Mouse (Mus musculus): Measurements from ENCODE around the gene Olfr43.

The Olfr43 gene

DNA sequence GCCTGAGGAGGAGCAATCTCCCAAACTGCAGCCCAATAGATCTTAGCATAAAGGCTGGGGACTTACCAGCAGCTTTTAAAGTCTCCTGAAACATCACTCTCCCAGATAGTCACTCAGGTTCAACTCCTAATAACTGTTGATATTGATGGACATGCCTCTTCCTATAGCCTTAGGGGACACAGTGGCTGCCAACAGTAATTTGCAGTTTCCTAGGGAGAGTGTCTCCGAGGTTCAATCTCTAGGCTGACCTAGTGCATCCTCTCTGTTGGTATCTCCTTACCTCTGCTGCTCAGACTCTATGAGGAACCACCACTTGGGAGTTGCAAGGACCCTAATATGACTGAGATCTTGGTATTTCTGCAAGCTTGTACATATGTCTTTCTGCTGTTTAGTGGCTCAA, at the start of gene Olfr43:
Gene Olfr43 (minus strand): TSS at position 101 of the 400 bp plus-strand sequence.
- DNase-seq (ENCODE audit: low spot score) = no peak

DNA sequence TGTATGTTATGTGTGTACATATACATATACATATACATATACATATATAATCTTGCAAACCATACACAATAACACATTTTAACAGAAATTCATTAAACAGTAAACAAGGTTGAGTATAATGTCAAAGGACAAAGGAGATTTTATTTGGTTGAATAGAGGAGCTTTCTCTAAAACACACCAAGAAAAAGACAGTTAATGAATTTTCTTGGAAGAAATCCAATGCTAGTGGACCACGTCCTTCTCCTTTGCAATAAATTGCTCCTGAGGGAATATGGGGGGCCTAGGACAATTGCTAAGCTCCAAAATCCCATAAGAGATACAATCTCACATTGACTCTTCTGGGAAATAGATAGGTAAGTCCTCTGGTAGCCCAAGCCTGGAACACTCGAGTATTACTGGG, 48.3 kb upstream of the Olfr43 start, which contains the start of gene Olfr406:
Gene Olfr406 (plus strand): TSS at position 301 of the 400 bp plus-strand sequence.
- DNase-seq (ENCODE audit: low spot score) = no peak

- DNase-seq (ENCODE audit: low spot score) = no peak
Observed at GRCm38 (mm10) chr11:74241201-74241600, 30.0 kb upstream of the Olfr43 start.

DNA sequence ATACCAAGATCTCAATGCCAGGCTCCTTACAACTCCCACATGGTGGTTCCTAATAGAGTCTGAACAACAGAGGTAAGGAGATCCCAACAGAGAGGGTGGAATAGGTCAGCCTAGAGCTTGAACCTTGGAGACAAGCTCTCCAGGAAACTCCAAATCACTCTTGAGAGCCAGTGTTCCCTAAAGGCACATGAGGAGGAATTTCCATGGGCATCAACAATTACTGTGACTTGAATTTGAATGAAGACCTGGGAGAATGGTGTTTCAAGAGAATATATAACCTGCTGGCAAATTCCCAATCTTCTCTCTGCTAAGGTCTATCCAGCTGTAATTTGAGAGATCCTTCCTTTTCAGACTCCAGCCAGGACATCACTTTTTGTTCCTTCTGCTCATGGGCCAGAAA, 25.2 kb downstream of the Olfr43 start, which contains the start of gene Olfr403:
Gene Olfr403 (plus strand): TSS at position 301 of the 400 bp plus-strand sequence.
- no peak for DNase-seq (ENCODE audit: low spot score)

DNA sequence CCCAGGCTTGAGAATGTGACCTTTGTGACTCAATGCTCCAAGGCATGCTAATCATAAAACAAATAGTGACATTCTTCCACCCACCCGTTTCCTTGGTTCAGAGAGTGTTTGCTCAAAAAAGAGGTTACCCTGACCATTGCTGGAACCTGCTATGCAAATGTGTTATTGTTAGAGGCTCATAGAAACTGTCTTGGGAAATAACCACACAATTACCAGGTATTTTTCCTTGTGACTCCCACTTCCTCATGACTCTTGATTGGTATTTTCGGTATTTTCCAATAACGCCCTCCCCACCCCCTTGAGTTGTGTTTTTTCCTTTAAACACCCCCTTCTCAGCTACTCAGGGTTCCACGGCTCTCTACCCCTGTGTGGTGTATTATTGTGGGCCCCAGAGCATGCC, 27.4 kb downstream of the Olfr43 start:
- DNase-seq (ENCODE audit: low spot score) = no peak

DNA sequence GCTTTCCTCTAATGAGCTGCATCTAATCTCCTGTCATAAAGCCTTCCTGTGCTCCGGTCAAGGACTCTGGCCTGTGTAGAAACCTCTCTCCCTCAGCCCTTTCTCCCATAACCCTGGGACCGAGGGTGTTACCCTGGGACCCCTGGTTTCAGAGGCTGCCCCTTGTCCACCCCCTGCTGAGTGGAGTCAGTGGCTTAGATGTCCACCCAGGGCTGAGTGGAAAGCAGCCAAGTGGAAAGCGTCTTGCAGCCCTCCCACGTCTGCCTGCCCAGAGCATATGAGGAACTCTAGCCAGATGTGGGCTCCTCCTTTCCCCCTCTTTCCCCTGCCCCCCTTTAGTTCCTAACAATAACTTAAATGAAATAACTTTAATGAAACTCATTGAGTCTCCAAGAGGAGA, 28.0 kb downstream of the Olfr43 start:
- no peak for DNase-seq (ENCODE audit: low spot score)

GRCm38 (mm10) chr11:74168771-74169170, 42.4 kb downstream of the Olfr43 start:
- no peak for DNase-seq (ENCODE audit: low spot score)

Measured in layer of hippocampus, adult 9-10 months (tissue).